Mouse (Mus musculus) gastrocnemius, adult 2 months (tissue): ENCODE measurements around the gene Gm21987. TPM values are rescaled to one million over a fixed set of nuclear protein-coding genes. Genes with fewer than 3 reads are reported as not detected.

ENCODE experiments used
- DNase-seq: peaks from one replicate; pipeline ENCODE4 v3.0.0; 2022
- H3K27ac ChIP-seq: fragments of 200-600 bp; 2 replicates; pipeline ENCODE4 v1.8.1; 2022; ENCODE audit warnings: mild to moderate bottlenecking
- H3K4me3 ChIP-seq: fragments of 200-600 bp; 2 replicates; pipeline ENCODE4 v1.8.1; 2022; ENCODE audit warnings: mild to moderate bottlenecking, moderate library complexity
- CTCF ChIP-seq: fragments of 200-600 bp; IDR thresholded peaks from 2 replicates; pipeline ENCODE4 v1.8.1; 2022; ENCODE audit warnings: antibody characterized with exemption, mild to moderate bottlenecking, moderate library complexity
- intact Hi-C: fragments of 180-260 bp; cut with DNase I; formaldehyde crosslinking; loops from one replicate; pipeline ENCODE4 v1.15.1; 2025
- total RNA-seq, 2 experiments: library from RNA; stranded (reverse); gene quantifications; 2 replicates each; pipeline ENCODE4 v1.2.3; 2021

The Gm21987 gene
- total RNA-seq, 2 experiments from 2014 or later: not detected

DNA sequence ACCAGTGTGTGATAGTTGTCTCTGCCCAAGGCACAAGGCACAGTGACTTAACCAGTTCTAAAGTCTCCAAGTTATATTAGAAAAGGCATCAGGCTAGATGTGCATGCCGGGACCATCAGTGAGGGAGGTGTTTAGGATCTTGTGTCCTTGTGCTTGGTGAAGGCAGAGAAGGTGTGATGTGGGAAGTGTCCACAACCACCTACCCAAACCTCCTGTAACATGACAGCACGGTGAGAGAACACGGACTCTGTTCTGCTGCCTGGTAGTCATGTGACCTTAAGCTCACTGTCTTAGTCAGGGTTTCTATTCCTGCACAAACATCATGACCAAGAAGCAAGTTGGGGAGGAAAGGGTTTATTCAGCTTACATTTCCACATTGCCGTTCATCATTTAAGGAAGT lies 19.4 kb downstream of the Gm21987 start:
- peak overlapping the region; percentile 92 for H3K27ac ChIP-seq
- intact Hi-C loops: no loop called here
- DNase-seq: no peak
- no peak overlapping the region; the same call in 1 of the 2 replicates for H3K4me3 ChIP-seq
- no peak for TF ChIP-seq CTCF

DNA sequence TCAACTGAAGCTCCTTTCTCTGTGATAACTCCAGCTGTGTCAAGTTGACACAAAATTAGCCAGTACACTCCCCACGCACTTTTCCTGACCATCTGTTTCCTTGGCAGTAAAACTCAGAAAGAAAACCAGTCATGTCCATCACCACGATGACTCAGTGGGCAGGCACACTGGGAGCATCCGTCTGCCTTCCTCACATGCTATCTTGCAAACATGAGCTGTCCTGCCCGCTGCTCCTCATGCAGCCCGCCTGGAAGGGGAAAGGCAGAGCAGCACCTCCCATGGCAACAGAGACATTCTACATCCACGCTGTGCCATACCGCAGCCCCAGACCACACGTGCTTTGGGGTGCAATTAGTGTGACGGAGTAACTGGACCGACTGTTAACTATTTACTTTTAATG lies 21.5 kb downstream of the Gm21987 start:
- Histone ChIP-seq H3K4me3 (peak overlapping the region; percentile 15; the same call in 1 of the 2 replicates), H3K27ac (peak overlapping the region; percentile 96)
- DNase-seq: peak; percentile 56
- TF ChIP-seq CTCF: no peak
- intact Hi-C loops: no loop called here

DNA sequence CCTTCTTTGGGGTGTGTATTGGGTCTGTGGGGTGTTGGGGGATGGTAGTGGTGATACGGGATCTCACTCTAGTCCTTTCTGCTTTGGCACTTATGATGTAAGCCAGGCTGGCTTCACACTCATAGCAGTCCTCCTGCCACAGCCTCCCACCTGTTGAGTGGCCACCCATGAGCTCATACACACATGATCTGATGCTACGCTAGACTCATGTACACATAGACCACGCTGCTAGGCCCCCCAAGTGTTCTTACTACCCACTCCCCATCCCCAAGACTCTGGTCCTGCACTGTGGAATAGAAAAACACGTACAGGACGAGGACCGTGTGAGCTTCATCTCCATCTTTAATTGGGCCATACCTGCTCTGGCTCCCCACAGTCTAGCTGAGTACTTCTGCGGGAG lies 22.2 kb downstream of the Gm21987 start:
- intact Hi-C loops: no loop called here
- peak overlapping the region; percentile 96 for H3K27ac ChIP-seq
- peak overlapping the region; percentile 1; the same call in 1 of the 2 replicates for H3K4me3 ChIP-seq
- no peak for TF ChIP-seq CTCF
- DNase-seq: no peak

DNA sequence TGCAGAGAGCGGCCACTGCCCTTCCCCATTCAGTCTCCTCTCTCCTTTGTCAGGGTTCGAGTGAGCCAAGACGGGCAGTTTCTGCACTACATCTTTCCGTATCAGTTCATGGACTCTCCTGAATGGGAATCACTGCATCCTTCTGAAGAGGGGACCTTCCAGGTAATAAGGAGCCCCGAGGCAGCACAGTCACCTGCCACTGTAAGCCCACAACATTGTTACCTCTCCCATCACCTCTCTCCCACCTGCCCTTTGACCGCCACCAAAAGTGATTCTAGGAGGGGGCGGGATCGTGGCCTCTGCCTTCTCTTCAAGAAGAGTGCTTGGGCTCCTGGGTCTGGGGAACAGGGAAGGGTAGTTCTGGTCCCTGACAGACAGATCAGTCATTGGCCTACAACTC lies 22.6 kb downstream of the Gm21987 start:
- Histone ChIP-seq H3K27ac (peak overlapping the region; percentile 96), H3K4me3 (peak overlapping the region; percentile 1; the same call in 1 of the 2 replicates)
- peak; percentile 46 for DNase-seq
- TF ChIP-seq CTCF: no peak
- intact Hi-C loops: no loop called here

DNA sequence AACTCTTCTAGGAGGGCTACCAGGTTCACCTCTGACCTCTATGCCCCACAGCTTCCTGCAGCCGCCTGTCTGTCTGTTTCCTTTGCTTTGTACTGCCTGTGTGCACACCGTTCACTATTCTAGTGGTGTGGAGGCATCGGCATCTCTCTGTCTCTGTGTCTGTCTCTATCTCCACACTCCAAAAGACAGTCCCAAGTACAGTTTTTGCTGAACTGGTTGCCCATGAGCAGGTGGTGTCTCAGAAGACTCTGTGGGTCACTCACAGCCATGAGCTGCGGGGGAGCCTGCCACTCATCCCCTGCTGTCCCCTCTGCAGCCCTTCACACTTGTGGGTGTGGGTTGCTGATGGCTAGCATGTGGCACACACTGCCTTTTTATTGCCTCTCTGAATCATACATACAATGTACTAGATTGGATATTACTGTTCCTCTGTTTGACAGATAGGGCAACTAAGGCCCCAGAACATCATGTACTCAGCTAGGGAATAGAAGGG lies 23.2 kb downstream of the Gm21987 start:
- Histone ChIP-seq H3K27ac (peak overlapping the region; percentile 96), H3K4me3 (peak overlapping the region; percentile 50)
- intact Hi-C loops: loop anchor here (10.0 kb wide), 1 partner anchor 115 kb away; no protein-coding TSS in a partner anchor
- peak; percentile 35 for DNase-seq
- TF ChIP-seq CTCF: no peak

DNA sequence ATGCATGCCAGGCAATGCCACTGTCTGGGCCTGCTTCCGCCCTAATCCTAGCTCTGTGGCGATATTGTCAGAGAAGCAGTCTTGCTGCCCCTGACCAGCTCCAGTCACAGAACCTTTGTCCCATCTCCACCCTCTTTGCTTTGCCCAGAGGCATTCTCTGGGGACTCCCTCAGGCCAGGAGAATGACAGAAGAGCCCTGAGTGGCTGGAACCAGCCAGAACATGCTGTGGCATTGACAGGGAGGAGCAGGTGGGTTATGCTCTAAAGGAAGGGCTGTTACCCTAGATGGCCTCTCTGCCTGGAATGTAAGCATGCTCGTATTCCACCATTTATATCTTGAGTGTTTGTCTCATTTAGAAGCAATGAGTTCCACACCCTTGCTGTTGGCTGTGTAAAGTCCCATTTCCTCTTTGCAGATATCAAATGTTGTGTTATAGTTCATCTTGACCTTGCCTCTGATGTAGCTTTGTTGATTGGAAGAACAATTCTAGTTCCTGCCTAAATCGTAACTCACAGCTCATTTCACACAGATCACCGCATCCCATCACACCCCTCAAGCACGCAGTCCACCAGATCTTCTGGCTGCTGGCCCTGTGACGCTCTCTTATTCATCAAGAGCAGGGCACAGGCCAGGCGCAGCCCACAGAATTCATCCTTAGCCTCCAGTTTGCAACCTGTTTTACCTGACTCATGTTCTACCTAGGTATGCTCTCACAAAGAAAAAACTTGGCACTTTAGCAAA lies 24.0 kb downstream of the Gm21987 start:
- Histone ChIP-seq H3K27ac (peak overlapping the region; percentile 96), H3K4me3 (peak overlapping the region; percentile 50)
- peak; percentile 83 for DNase-seq
- intact Hi-C loops: loop anchor here (10.0 kb wide), 1 partner anchor 114 kb away; no protein-coding TSS in a partner anchor
- no peak for TF ChIP-seq CTCF

DNA sequence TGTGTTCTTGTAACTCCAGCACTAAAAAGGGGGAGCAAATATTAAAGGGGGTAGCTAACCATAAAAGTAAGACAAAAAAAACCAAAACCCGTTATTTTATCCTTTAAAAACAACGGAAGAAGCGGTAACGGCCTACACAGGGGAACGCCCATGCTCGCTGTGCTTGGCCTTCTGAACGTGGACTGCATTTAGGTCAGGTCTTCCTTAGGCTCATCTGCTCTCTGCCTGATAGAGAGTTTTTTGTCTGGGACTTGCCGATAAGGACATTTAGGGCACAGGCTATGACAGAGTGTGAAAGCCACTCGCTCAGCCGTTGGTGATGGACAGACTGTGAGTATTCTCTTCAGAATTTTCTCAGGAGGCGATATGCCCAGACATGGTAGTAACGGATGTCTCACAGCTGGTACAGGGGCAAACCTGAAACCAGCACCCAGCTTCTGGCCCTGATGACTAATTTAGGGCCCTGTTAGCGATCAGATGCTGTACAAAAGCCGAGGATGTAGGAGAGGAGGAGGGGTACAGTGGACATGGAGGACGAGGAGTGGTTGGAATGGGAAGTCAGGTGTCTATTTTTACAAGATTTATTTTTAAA lies 25.0 kb downstream of the Gm21987 start:
- intact Hi-C loops: loop anchor here (10.0 kb wide), 1 partner anchor 113 kb away; no protein-coding TSS in a partner anchor

DNA sequence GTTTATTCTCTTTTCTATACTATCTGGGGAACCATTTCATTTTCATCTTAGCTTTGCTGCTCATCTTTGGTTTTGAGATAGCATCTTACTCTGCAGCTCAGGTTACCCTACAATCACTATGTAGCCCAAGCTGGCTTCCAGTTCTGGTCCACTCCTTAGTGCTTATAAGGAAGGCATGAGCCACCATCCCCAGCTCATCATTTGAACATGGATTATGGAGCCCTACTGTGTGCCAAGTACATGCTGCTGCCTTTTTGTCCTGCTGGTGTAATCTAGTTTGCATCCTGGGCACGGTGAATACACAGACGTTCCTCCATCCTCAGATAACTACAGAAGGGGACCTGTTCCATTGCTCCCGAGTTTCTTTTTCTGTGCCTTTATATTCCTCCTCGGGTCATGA lies 26.0 kb downstream of the Gm21987 start:
- Histone ChIP-seq H3K4me3 (no peak overlapping the region), H3K27ac (peak overlapping the region; percentile 96)
- intact Hi-C loops: loop anchor here (10.0 kb wide), 1 partner anchor 112 kb away; no protein-coding TSS in a partner anchor
- no peak for DNase-seq
- TF ChIP-seq CTCF: no peak

More for the DNA sequence above, 25.0 kb downstream of the Gm21987 start:
- no peak for TF ChIP-seq CTCF
- Histone ChIP-seq H3K4me3 (peak overlapping the region; percentile 21), H3K27ac (peak overlapping the region; percentile 96)
- DNase-seq: no peak

DNA sequence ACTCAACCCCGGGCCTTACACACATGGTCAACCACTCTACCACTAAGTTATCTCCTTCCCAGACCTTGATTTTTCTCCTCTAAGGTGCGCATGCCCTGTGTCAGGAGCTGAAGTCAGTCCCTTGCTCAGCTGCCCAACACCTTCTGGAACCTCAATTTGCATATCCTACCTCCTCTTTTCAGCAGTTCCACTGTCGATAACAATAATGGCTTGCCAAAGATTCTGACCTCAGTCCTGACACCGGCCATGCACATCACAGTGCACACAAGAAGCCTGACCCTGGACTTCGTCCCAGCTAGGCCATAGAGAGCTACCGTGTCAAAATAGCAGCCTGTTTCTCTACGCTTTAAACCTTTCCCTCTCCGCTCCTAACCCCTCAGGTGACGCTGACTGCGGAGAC lies 26.6 kb downstream of the Gm21987 start:
- Histone ChIP-seq H3K4me3 (no peak overlapping the region), H3K27ac (peak overlapping the region; percentile 96)
- intact Hi-C loops: loop anchor here (10.0 kb wide), 1 partner anchor 111 kb away; no protein-coding TSS in a partner anchor

DNA sequence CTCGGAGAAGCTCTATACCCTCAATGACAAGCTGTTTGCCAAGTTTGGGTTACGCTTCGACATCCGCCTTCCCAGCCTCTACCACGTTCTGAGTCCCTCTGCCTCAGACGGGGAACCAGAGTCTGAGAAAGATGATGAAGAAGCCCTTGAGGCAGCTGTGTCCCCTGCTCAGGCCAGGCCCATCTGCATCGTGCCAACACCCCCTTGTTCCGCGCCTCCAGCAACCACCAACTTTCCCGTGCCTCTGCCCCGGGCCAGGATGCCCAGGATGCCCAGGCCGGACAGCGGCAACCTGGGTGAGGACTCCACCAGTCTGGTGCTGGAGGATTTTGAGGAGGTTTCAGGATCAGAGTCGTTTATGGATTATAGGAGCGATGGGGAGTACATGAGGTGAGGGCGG lies 27.1 kb downstream of the Gm21987 start:
- no peak for TF ChIP-seq CTCF
- no peak for DNase-seq
- intact Hi-C loops: loop anchor here (10.0 kb wide), 1 partner anchor 111 kb away; no protein-coding TSS in a partner anchor
- peak overlapping the region; percentile 96 for H3K27ac ChIP-seq
- peak overlapping the region; percentile 19; the same call in 1 of the 2 replicates for H3K4me3 ChIP-seq

More for the DNA sequence above, 26.6 kb downstream of the Gm21987 start:
- TF ChIP-seq CTCF: no peak
- no peak for DNase-seq

DNA sequence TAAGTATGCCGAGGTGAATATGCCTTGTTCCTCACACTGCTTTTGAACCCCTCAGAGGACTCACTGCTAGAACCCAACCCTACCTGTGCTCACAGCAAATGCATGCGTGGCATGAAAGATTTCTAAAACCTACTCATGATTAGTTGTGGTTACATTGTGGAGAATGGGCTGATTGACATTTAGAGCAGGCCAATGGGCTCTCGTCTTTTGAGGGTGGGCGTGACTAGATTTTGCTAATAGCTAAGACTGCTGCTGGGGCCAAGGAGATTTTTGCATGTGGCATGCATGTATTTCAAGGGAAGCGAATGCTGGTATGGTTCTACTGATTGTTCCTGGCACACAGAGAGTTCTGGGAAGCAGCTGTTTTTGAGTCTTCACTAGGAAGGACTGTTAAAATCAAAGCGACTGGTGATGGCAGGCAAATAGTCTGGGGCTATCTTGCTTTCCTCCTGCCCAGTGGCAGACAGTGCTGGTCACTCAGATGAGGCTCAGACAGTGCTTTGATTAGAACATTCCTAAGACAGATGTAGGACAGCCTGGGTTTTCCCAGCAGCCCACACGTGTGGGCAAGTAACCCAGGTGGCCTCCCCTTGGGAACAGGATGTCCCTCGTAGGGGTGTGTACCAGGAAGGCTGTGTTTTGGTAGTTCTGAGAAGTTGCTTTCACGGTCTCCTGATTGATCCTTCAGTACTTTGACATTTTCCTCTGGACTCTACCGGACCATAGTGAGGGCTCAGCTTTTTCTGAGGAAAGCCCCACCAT lies 27.7 kb downstream of the Gm21987 start:
- intact Hi-C loops: loop anchor here (10.0 kb wide), 1 partner anchor 110 kb away; no protein-coding TSS in a partner anchor
- DNase-seq: peak; percentile 41
- Histone ChIP-seq H3K4me3 (peak overlapping the region; percentile 19), H3K27ac (peak overlapping the region; percentile 96)
- no peak for TF ChIP-seq CTCF

DNA sequence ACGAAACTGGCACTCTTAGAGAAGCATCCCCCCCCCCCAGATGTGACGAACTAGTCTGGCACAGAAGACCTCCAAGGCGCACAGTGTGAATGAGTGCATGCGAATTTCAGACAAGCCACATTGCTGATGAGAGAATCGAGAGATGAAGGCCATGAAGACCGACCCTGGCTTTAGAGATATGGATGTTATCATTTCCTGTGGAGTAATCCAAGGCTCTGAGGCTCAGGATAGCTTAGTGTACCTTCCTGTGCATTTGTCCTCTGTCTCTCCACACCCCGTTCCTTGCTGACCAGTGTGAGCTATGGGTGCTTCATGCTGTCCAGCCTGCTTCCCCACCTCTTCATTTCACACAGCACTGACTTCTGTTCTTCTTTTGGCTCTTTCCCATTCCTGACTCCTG lies 28.3 kb downstream of the Gm21987 start:
- Histone ChIP-seq H3K27ac (peak overlapping the region; percentile 96), H3K4me3 (peak overlapping the region; percentile 19; the same call in 1 of the 2 replicates)
- DNase-seq: no peak
- TF ChIP-seq CTCF: no peak
- intact Hi-C loops: loop anchor here (10.0 kb wide), 1 partner anchor 110 kb away; no protein-coding TSS in a partner anchor
